In the genomic region with DNA sequence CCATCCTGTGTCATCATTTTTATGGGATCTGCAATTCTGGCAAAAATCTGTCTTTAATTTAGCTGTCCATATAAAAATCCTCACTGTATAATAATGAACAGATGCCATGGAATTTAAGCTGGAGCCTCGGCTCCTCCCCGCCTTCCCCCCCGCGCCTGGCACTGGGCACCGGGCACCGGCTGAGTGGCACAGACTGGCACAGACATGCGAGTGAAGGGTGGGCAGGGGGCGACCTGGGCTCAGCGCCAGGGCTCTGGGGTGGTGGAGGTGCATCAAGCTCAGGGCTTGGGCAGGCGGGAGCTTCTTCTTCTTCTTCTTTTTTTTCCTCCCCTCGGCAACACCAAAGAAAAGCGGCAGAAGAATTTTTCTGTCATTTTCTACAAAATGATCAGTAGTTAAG, we compare ENCODE assay signal across 17 mouse cellular contexts. TPM values are rescaled to one million over a fixed set of nuclear protein-coding genes. Genes with fewer than 3 reads are reported as not detected.
DNase-seq lines count a peak whose midpoint lies in the region; ATAC-seq lines count a peak whose summit lies in the region.
"Had no signal": no experiment of that assay in that cellular context is flagged by ENCODE, and none has a peak within 500 bp of the region (broad histone marks: within the 10 kb centered on the region; RNA-seq: fewer than 3 reads in every experiment).

No protein-coding gene starts in this region.

- H3K27me3 ChIP-seq in hindbrain, embryonic 14.5 days (ENCODE audit: control insufficient read depth, insufficient read depth, low read length), result peaks cover 97% of the 10 kb centered on the region
- peaks cover 46% of the 10 kb centered on the region for H3K27me3 ChIP-seq in hindbrain, embryonic 16.5 days (replicated peaks; ENCODE audit: control insufficient read depth, insufficient read depth, low read length)
- peaks cover 100% of the 10 kb centered on the region for H3K27me3 ChIP-seq in forebrain, embryonic 10.5 days (ENCODE audit: poor library complexity, severe bottlenecking)
- peaks cover 99% of the 10 kb centered on the region for H3K27me3 ChIP-seq in neural tube, embryonic 15.5 days (replicated peaks)

- H3K9me3 ChIP-seq in hindbrain, embryonic 14.5 days (ENCODE audit: control insufficient read depth, low read length), result no peaks in the 10 kb centered on the region
- no peaks in the 10 kb centered on the region for H3K9me3 ChIP-seq in hindbrain, embryonic 16.5 days (ENCODE audit: control insufficient read depth, low read length)
- H3K9me3 ChIP-seq in forebrain, embryonic 10.5 days, result no peaks in the 10 kb centered on the region
- no peaks in the 10 kb centered on the region for H3K9me3 ChIP-seq in neural tube, embryonic 15.5 days (replicated peaks)
- H3K9me3 ChIP-seq: heart, embryonic 13.5 days; stomach, embryonic 15.5 days had no signal

- H3K36me3 ChIP-seq in hindbrain, embryonic 14.5 days (replicated peaks; ENCODE audit: control insufficient read depth, insufficient read depth), result no peaks in the 10 kb centered on the region
- no peaks in the 10 kb centered on the region for H3K36me3 ChIP-seq in hindbrain, embryonic 16.5 days (ENCODE audit: control insufficient read depth, insufficient read depth, low read length)
- no peaks in the 10 kb centered on the region for H3K36me3 ChIP-seq in forebrain, embryonic 10.5 days (replicated peaks)
- H3K36me3 ChIP-seq in neural tube, embryonic 15.5 days, result no peaks in the 10 kb centered on the region
- H3K36me3 ChIP-seq: heart, embryonic 13.5 days; stomach, embryonic 15.5 days had no signal

- no peak for ATAC-seq in hindbrain, embryonic 14.5 days (ENCODE audit: low FRiP score)
- ATAC-seq in hindbrain, embryonic 16.5 days, result no peak
- no peak for ATAC-seq in neural tube, embryonic 15.5 days (ENCODE audit: low FRiP score)
- ATAC-seq in erythroblast, adult 5-6 weeks (replicated peaks; ENCODE audit: low FRiP score, poor library complexity, severe bottlenecking), result no peak
- ATAC-seq in activated CD4-positive, CD25-positive, alpha-beta regulatory T cell, adult 4 months, result no peak

- no peak for DNase-seq in hindbrain, embryonic 14.5 days (ENCODE audit: low spot score)
- DNase-seq in right cerebral cortex, postnatal 10 days (ENCODE audit: low spot score in 2 of 2), result peak; percentile 59 to 63
- DNase-seq in right cerebral cortex, postnatal 14 days, result no peak
- DNase-seq in forebrain, embryonic 10.5 days (ENCODE audit: extremely low spot score, low spot score), result peak; percentile 14
- DNase-seq: gastrocnemius, postnatal 10 days; kidney, postnatal 25 days; lung, adult 2 months; right cerebral cortex, postnatal 25 days had no signal

- peak overlapping the region; percentile 32 for H3K4me2 ChIP-seq in hindbrain, embryonic 14.5 days (replicated peaks)
- no peak overlapping the region for H3K4me2 ChIP-seq in hindbrain, embryonic 16.5 days (ENCODE audit: low read length)
- H3K4me2 ChIP-seq in neural tube, embryonic 15.5 days, result peak overlapping the region; percentile 34
- H3K4me2 ChIP-seq: heart, embryonic 13.5 days; stomach, embryonic 15.5 days had no signal

- H3K27ac ChIP-seq in hindbrain, embryonic 14.5 days, result peak overlapping the region; percentile 58
- H3K27ac ChIP-seq in hindbrain, embryonic 16.5 days (ENCODE audit: low read depth, low read length), result no peak overlapping the region; the same call in 1 of the 2 replicates
- no peak overlapping the region for H3K27ac ChIP-seq in forebrain, embryonic 10.5 days
- 0 out of 2 replicates have a peak overlapping the region, but pooled peaks have one; percentile 18 for H3K27ac ChIP-seq in neural tube, embryonic 15.5 days (replicated peaks)
- H3K27ac ChIP-seq: heart, embryonic 13.5 days; stomach, embryonic 15.5 days had no signal

- no peak overlapping the region for H3K4me3 ChIP-seq in hindbrain, embryonic 14.5 days (replicated peaks; ENCODE audit: low read length)
- no peak overlapping the region for H3K4me3 ChIP-seq in hindbrain, embryonic 16.5 days (ENCODE audit: low read length)
- no peak overlapping the region for H3K4me3 ChIP-seq in forebrain, embryonic 10.5 days
- H3K4me3 ChIP-seq in neural tube, embryonic 15.5 days (replicated peaks), result no peak overlapping the region
- H3K4me3 ChIP-seq: heart, embryonic 13.5 days; stomach, embryonic 15.5 days had no signal

- H3K4me1 ChIP-seq in hindbrain, embryonic 14.5 days (replicated peaks; ENCODE audit: control insufficient read depth, insufficient read depth, low read length), result 0 out of 2 replicates have a peak, but pooled peaks cover 9% of the 10 kb centered on the region
- H3K4me1 ChIP-seq in hindbrain, embryonic 16.5 days (ENCODE audit: control insufficient read depth, insufficient read depth, low read depth, low read length), result peaks cover 11% of the 10 kb centered on the region; the same call in 1 of the 2 replicates
- 0 out of 2 replicates have a peak, but pooled peaks cover 4% of the 10 kb centered on the region for H3K4me1 ChIP-seq in forebrain, embryonic 10.5 days
- H3K4me1 ChIP-seq in neural tube, embryonic 15.5 days, result peaks cover 30% of the 10 kb centered on the region
- H3K4me1 ChIP-seq: heart, embryonic 13.5 days; stomach, embryonic 15.5 days had no signal

- no peak overlapping the region for H3K9ac ChIP-seq in hindbrain, embryonic 14.5 days
- no peak overlapping the region for H3K9ac ChIP-seq in hindbrain, embryonic 16.5 days (ENCODE audit: low read depth, low read length)
- no peak overlapping the region for H3K9ac ChIP-seq in neural tube, embryonic 15.5 days (replicated peaks)
- H3K9ac ChIP-seq: heart, embryonic 13.5 days; stomach, embryonic 15.5 days had no signal

- WGBS in hindbrain, embryonic 14.5 days, result 8% methylated on average over 12 of the region's 12 CpGs
- 4% methylated on average over 12 of the region's 12 CpGs for WGBS in hindbrain, embryonic 16.5 days
- WGBS in forebrain, embryonic 10.5 days, result 9% methylated on average over 12 of the region's 12 CpGs
- WGBS in neural tube, embryonic 15.5 days, result 6% methylated on average over 12 of the region's 12 CpGs

RNA-seq across cellular contexts. Expression of gene Neurod2, which starts 9.1 kb away (rescaled TPM):
- 21.7 and 25.5 TPM in 2 replicates for polyA plus RNA-seq in hindbrain, embryonic 14.5 days (2014; fragmentation: Nextera tagmentation; extraction: Ambion mirVana)
- 22.9 and 23.4 TPM in 2 replicates for polyA plus RNA-seq in hindbrain, embryonic 16.5 days (2015; fragmentation: Nextera tagmentation; extraction: Ambion mirVana)
- polyA plus RNA-seq in forebrain, embryonic 10.5 days (2016; fragmentation: Nextera tagmentation; extraction: Ambion mirVana), result 0.14 TPM in 1 of 2 replicates, not detected in the other
- polyA plus RNA-seq in neural tube, embryonic 15.5 days (2015; fragmentation: Nextera tagmentation; extraction: Ambion mirVana), result 13.7 and 16.3 TPM in 2 replicates
- not detected in 2 replicates for total RNA-seq in erythroblast, adult 5-6 weeks (2015; ENCODE audit: low replicate concordance)
- total RNA-seq in erythroblast, adult 5-6 weeks (2017; ENCODE audit: low replicate concordance), result not detected in 2 replicates
- polyA plus RNA-seq in activated CD4-positive, CD25-positive, alpha-beta regulatory T cell, adult 4 months (2017; shearing (Covaris generic)), result not detected
- total RNA-seq: gastrocnemius, postnatal 10 days; megakaryocyte, adult 5-6 weeks had no signal
- polyA plus RNA-seq: C2C12; heart, embryonic 13.5 days; limb, embryonic 11.5 days; lung, adult 2 months had no signal

RNA-seq across cellular contexts. Expression of gene Ppp1r1b, which starts 27.8 kb away (rescaled TPM):
- 3.0 and 3.3 TPM in 2 replicates for polyA plus RNA-seq in hindbrain, embryonic 14.5 days (2014; fragmentation: Nextera tagmentation; extraction: Ambion mirVana)
- polyA plus RNA-seq in hindbrain, embryonic 16.5 days (2015; fragmentation: Nextera tagmentation; extraction: Ambion mirVana), result 7.7 and 9.3 TPM in 2 replicates
- polyA plus RNA-seq in forebrain, embryonic 10.5 days (2016; fragmentation: Nextera tagmentation; extraction: Ambion mirVana), result 0.23 and 0.41 TPM in 2 replicates
- polyA plus RNA-seq in neural tube, embryonic 15.5 days (2015; fragmentation: Nextera tagmentation; extraction: Ambion mirVana), result 2.5 and 3.7 TPM in 2 replicates
- not detected in 2 replicates for total RNA-seq in erythroblast, adult 5-6 weeks (2015; ENCODE audit: low replicate concordance)
- total RNA-seq in erythroblast, adult 5-6 weeks (2017; ENCODE audit: low replicate concordance), result not detected in 2 replicates
- not detected for polyA plus RNA-seq in activated CD4-positive, CD25-positive, alpha-beta regulatory T cell, adult 4 months (2017; shearing (Covaris generic))
- total RNA-seq: megakaryocyte, adult 5-6 weeks had no signal

RNA-seq across cellular contexts. Expression of gene Stard3, which starts 37.8 kb away (rescaled TPM):
- polyA plus RNA-seq in hindbrain, embryonic 14.5 days (2014; fragmentation: Nextera tagmentation; extraction: Ambion mirVana), result 33.9 and 36.8 TPM in 2 replicates
- 39.0 and 39.9 TPM in 2 replicates for polyA plus RNA-seq in hindbrain, embryonic 16.5 days (2015; fragmentation: Nextera tagmentation; extraction: Ambion mirVana)
- 39.8 and 41.0 TPM in 2 replicates for polyA plus RNA-seq in forebrain, embryonic 10.5 days (2016; fragmentation: Nextera tagmentation; extraction: Ambion mirVana)
- 31.6 and 37.6 TPM in 2 replicates for polyA plus RNA-seq in neural tube, embryonic 15.5 days (2015; fragmentation: Nextera tagmentation; extraction: Ambion mirVana)
- 8.5 and 9.2 TPM in 2 replicates for total RNA-seq in erythroblast, adult 5-6 weeks (2015; ENCODE audit: low replicate concordance)
- 2.8 and 6.0 TPM in 2 replicates for total RNA-seq in erythroblast, adult 5-6 weeks (2017; ENCODE audit: low replicate concordance)
- 10 to 100 TPM; 33.3 to 42.1 TPM for polyA plus RNA-seq in activated CD4-positive, CD25-positive, alpha-beta regulatory T cell, adult 4 months (2017; shearing (Covaris generic))

Comparison
In these comparisons a context has a peak if more than half of its experiments do, and no peak if none do; other contexts are left out.
1. DNase-seq: peak in right cerebral cortex, postnatal 10 days (2 of 2) and forebrain, embryonic 10.5 days (single experiment); none in hindbrain, embryonic 14.5 days (single experiment) and right cerebral cortex, postnatal 14 days (single experiment).
2. H3K27ac ChIP-seq: peak in hindbrain, embryonic 14.5 days (single experiment) and neural tube, embryonic 15.5 days (single experiment); none in hindbrain, embryonic 16.5 days (single experiment) and forebrain, embryonic 10.5 days (single experiment).
3. RNA of gene Neurod2, which starts 9.1 kb away (polyA plus RNA-seq): 21.7 to 25.5 TPM in hindbrain, embryonic 14.5 days, 22.9 to 23.4 TPM in hindbrain, embryonic 16.5 days and 13.7 to 16.3 TPM in neural tube, embryonic 15.5 days; 0.14 TPM in forebrain, embryonic 10.5 days and not detected in activated CD4-positive, CD25-positive, alpha-beta regulatory T cell, adult 4 months; every median in the first group is over 10 times any median in the second.